Mouse (Mus musculus): ENCODE results near the gene Ormdl3.
A peak's percentile ranks its signal among the peaks of the same experiment; 100 is the strongest.

GRCm38 (mm10) chr11:98597363-98597762 lies 10.2 kb upstream of the Ormdl3 start:
- peak; percentile 79 for TF ChIP-seq CTCF (IDR thresholded peaks at IDR 0.05)
- no peak for TF ChIP-seq POLR2A (IDR thresholded peaks at IDR 0.05; ENCODE audit: insufficient read depth, low read depth, low read length)

All from heart, adult 2 months (tissue).